Mouse (Mus musculus) telencephalon, adult 2 months (tissue): ENCODE measurements around the gene Aimp2.
A peak's percentile ranks its signal among the peaks of the same experiment; 100 is the strongest.

ENCODE experiments used
- DNase-seq: peaks from one replicate; pipeline ENCODE4 v3.0.0-alpha.2; 2011; ENCODE audit warnings: low read depth, low spot score

Gene Aimp2

GRCm38 (mm10) chr5:143909417-143910400 lies at the start of gene Aimp2, which contains the start of gene Pms2:
TSS of gene Aimp2 (minus strand) at chr5:143909847.
TSS of gene Pms2 (plus strand) at chr5:143909964.
- DNase-seq: peak; percentile 99

GRCm38 (mm10) chr5:143957101-143957500 lies 47.5 kb upstream of the Aimp2 start:
- no peak for DNase-seq

GRCm38 (mm10) chr5:143950016-143950415 lies 40.4 kb upstream of the Aimp2 start:
- DNase-seq: no peak

- no peak for DNase-seq
Measured at GRCm38 (mm10) chr5:143948361-143948760, 38.7 kb upstream of the Aimp2 start.

- peak; percentile 98 for DNase-seq
Measured at GRCm38 (mm10) chr5:143943231-143944125, 33.8 kb upstream of the Aimp2 start.

GRCm38 (mm10) chr5:143941588-143941987 lies 31.9 kb upstream of the Aimp2 start:
- peak; percentile 31 for DNase-seq

GRCm38 (mm10) chr5:143936156-143936555 lies 26.5 kb upstream of the Aimp2 start:
- no peak for DNase-seq

- DNase-seq: no peak
Measured at GRCm38 (mm10) chr5:143933875-143934274, 24.2 kb upstream of the Aimp2 start.

GRCm38 (mm10) chr5:143933414-143933813 lies 23.8 kb upstream of the Aimp2 start:
- DNase-seq: no peak

GRCm38 (mm10) chr5:143932831-143933230 lies 23.2 kb upstream of the Aimp2 start, which contains the start of gene Rsph10b:
TSS of gene Rsph10b (plus strand) at chr5:143933035.
- DNase-seq: no peak

- no peak for DNase-seq
Measured at GRCm38 (mm10) chr5:143931863-143932580, 22.4 kb upstream of the Aimp2 start.

- DNase-seq: no peak
Measured at GRCm38 (mm10) chr5:143930656-143931055, 21.0 kb upstream of the Aimp2 start.

- no peak for DNase-seq
Measured at GRCm38 (mm10) chr5:143929291-143929690, 19.6 kb upstream of the Aimp2 start.

GRCm38 (mm10) chr5:143927875-143928274 lies 18.2 kb upstream of the Aimp2 start, which contains the start of gene Gm42421:
TSS of gene Gm42421 (plus strand) at chr5:143928175.
- no peak for DNase-seq

- no peak for DNase-seq
Measured at GRCm38 (mm10) chr5:143924781-143925452, 15.3 kb upstream of the Aimp2 start.

GRCm38 (mm10) chr5:143918120-143918519 lies 8.5 kb upstream of the Aimp2 start:
- DNase-seq: no peak

- DNase-seq: no peak
Measured at GRCm38 (mm10) chr5:143917418-143917817, 7.8 kb upstream of the Aimp2 start.

GRCm38 (mm10) chr5:143916221-143916620 lies 6.6 kb upstream of the Aimp2 start:
- DNase-seq: no peak

GRCm38 (mm10) chr5:143908926-143909325 lies 721 bp downstream of the Aimp2 start:
- DNase-seq: no peak

- no peak for DNase-seq
Measured at GRCm38 (mm10) chr5:143906429-143906828, 3.2 kb downstream of the Aimp2 start.

GRCm38 (mm10) chr5:143903813-143904212 lies 5.8 kb downstream of the Aimp2 start:
- DNase-seq: no peak
